Comparison of ENCODE assay signal across 23 mouse cellular contexts in the genomic region with DNA sequence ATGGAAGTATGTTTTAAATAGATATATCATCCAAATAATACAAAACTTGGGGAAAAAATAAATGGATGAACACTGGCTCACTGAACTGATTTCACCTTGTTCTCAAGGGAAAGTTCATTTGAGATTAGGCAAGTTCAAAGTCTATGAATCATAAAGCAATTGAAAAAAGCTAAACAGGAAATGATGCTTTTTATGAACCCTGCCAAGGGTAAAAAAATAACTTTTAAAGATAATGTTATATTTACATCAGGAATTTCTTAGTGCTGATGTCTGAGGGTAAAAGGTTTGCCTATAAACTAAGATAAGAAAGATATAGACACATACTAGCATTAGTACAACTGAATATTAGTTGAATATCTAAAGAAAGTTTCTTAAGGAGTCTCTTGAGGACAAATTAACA.
"Had no signal": no experiment of that assay in that cellular context is flagged by ENCODE, and none has a peak within 500 bp of the region (broad histone marks: within the 10 kb centered on the region; RNA-seq: fewer than 3 reads in every experiment).

No protein-coding gene starts in this region.

- H3K27ac ChIP-seq: layer of hippocampus, adult 2 months; left cerebral cortex, adult 2 months; liver, embryonic 12.5 days; liver, embryonic 15.5 days; lung, embryonic 15.5 days; midbrain, embryonic 10.5 days; neural tube, embryonic 12.5 days; neural tube, embryonic 15.5 days had no signal

- H3K36me3 ChIP-seq: liver, embryonic 12.5 days; liver, embryonic 15.5 days; lung, embryonic 15.5 days; midbrain, embryonic 10.5 days; neural tube, embryonic 12.5 days; neural tube, embryonic 15.5 days had no signal

- H3K4me3 ChIP-seq: layer of hippocampus, adult 2 months; left cerebral cortex, adult 2 months; liver, embryonic 12.5 days; liver, embryonic 15.5 days; lung, embryonic 15.5 days; megakaryocyte, embryonic 14.5 days; midbrain, embryonic 10.5 days; neural tube, embryonic 12.5 days; neural tube, embryonic 15.5 days had no signal

- H3K9ac ChIP-seq: liver, embryonic 12.5 days; liver, embryonic 15.5 days; lung, embryonic 15.5 days; neural tube, embryonic 12.5 days; neural tube, embryonic 15.5 days had no signal

- DNase-seq: kidney, adult 18-20 months; kidney, postnatal 14 days; layer of hippocampus, adult 9-11 months; layer of hippocampus, postnatal 36 days; lung, adult 18-20 months; lung, postnatal 10 days; lung, postnatal 36 days; midbrain, embryonic 14.5 days; right cerebral cortex, adult 18-20 months; right cerebral cortex, postnatal 14 days; right cerebral cortex, postnatal 4 days; thymus, adult 18-20 months; thymus, postnatal 14 days; thymus, postnatal 4 days had no signal

- H3K4me2 ChIP-seq: liver, embryonic 12.5 days; liver, embryonic 15.5 days; lung, embryonic 15.5 days; neural tube, embryonic 12.5 days; neural tube, embryonic 15.5 days had no signal

- H3K27me3 ChIP-seq: liver, embryonic 12.5 days; liver, embryonic 15.5 days; lung, embryonic 15.5 days; megakaryocyte, embryonic 14.5 days; neural tube, embryonic 12.5 days; neural tube, embryonic 15.5 days had no signal

- H3K9me3 ChIP-seq: liver, embryonic 12.5 days; liver, embryonic 15.5 days; lung, embryonic 15.5 days; megakaryocyte, embryonic 14.5 days; midbrain, embryonic 10.5 days; neural tube, embryonic 12.5 days; neural tube, embryonic 15.5 days had no signal

- H3K4me1 ChIP-seq: liver, embryonic 12.5 days; liver, embryonic 15.5 days; lung, embryonic 15.5 days; megakaryocyte, embryonic 14.5 days; midbrain, embryonic 10.5 days; neural tube, embryonic 12.5 days; neural tube, embryonic 15.5 days had no signal

- ATAC-seq: liver, embryonic 12.5 days had no signal
